Mouse (Mus musculus): Measurements from ENCODE around the gene Rab38. TPM values are rescaled to one million over a fixed set of nuclear protein-coding genes. Genes with fewer than 3 reads are reported as not detected.

Rab38 gene
- total and polyA plus RNA-seq, 3 experiments = not detected

GRCm38 (mm10) chr7:88453234-88453633 lies 23.2 kb downstream of the Rab38 start:
- Histone ChIP-seq H3K36me3 (replicated peaks in 1 of 2; ENCODE audit: control insufficient read depth in 1 of 2, insufficient read depth in 1 of 2, low read length in 1 of 2) (no peaks in the 10 kb centered on the region), H3K4me2 (ENCODE audit: insufficient read depth, low read depth, poor library complexity, severe bottlenecking) (no peak overlapping the region), H3K9ac (ENCODE audit: insufficient read depth, low read depth) (no peak overlapping the region), H3K9me3 (replicated peaks; ENCODE audit: low read length) (no peaks in the 10 kb centered on the region), H3K79me2 (replicated peaks; ENCODE audit: control insufficient read depth, extremely low read depth, insufficient read depth, poor library complexity, severe bottlenecking) (no peaks in the 10 kb centered on the region), H3K4me3 (replicated peaks in 1 of 3; ENCODE audit: low read depth in 2 of 3, low read length in 2 of 3, poor library complexity in 1 of 3) (no peak overlapping the region), H3K4me1 (ENCODE audit: control insufficient read depth in 1 of 2, insufficient read depth in 2 of 2) (no peaks in the 10 kb centered on the region), H3K27ac (ENCODE audit: insufficient read depth, low read depth) (no peak overlapping the region), H3K27me3 (replicated peaks) (no peaks in the 10 kb centered on the region)
- no peak for DNase-seq (ENCODE audit: extremely low read depth)
- TF ChIP-seq NELFE (IDR thresholded peaks at IDR 0.05; ENCODE audit: low read depth, low read length) = no peak
- no peak for TF ChIP-seq RAD21 (IDR thresholded peaks at IDR 0.05; ENCODE audit: low read depth, low read length)
- TF ChIP-seq MAX (IDR thresholded peaks at IDR 0.05; ENCODE audit: low read length) = no peak
- TF ChIP-seq ETS1 (conservative IDR thresholded peaks at IDR 0.05; ENCODE audit: low read depth, low read length) = no peak
- no peak for TF ChIP-seq ZC3H11A (IDR thresholded peaks at IDR 0.05; ENCODE audit: low read depth, low read length)
- no peak for TF ChIP-seq IRF4 (IDR thresholded peaks at IDR 0.05; ENCODE audit: low read depth, low read length)
- no peak for TF ChIP-seq USF1 (IDR thresholded peaks at IDR 0.05; ENCODE audit: low read depth, low read length)
- TF ChIP-seq CTCF (conservative IDR thresholded peaks at IDR 0.05 in 1 of 2, IDR thresholded peaks at IDR 0.05 in 1 of 2; ENCODE audit: low read depth in 2 of 2, low read length in 2 of 2) = no peak
- no peak for TF ChIP-seq TBP (conservative IDR thresholded peaks at IDR 0.05; ENCODE audit: low read depth, low read length)
- no peak for TF ChIP-seq POLR2AphosphoS2 (IDR thresholded peaks at IDR 0.05; ENCODE audit: low read depth, low read length)
- no peak for TF ChIP-seq MAZ (IDR thresholded peaks at IDR 0.05; ENCODE audit: low read depth, low read length)
- TF ChIP-seq MAFK (IDR thresholded peaks at IDR 0.05; ENCODE audit: insufficient replicate concordance, low read length) = no peak
- no peak for TF ChIP-seq KAT2A (IDR thresholded peaks at IDR 0.05; ENCODE audit: insufficient replicate concordance, low read length)
- no peak for TF ChIP-seq PAX5 (IDR thresholded peaks at IDR 0.05; ENCODE audit: low read length)
- no peak for TF ChIP-seq HCFC1 (IDR thresholded peaks at IDR 0.05; ENCODE audit: low read depth, low read length)
- dilution Hi-C loops (cut with MboI; ENCODE audit: extremely low pct_ligation_motif_present, extremely low pct_unique_long_range_greater_than_20kb, low sequenced_read_pairs) (no loop called here), in situ Hi-C loops (cut with MboI; ENCODE audit: low pct_ligation_motif_present, low pct_unique_long_range_greater_than_20kb, low sequenced_read_pairs) (no loop called here)

GRCm38 (mm10) chr7:88457827-88458226 lies 27.8 kb downstream of the Rab38 start:
- Histone ChIP-seq H3K27ac (ENCODE audit: insufficient read depth, low read depth) (no peak overlapping the region), H3K9ac (ENCODE audit: insufficient read depth, low read depth) (no peak overlapping the region), H3K9me3 (replicated peaks; ENCODE audit: low read length) (no peaks in the 10 kb centered on the region), H3K4me1 (ENCODE audit: control insufficient read depth in 1 of 2, insufficient read depth in 2 of 2) (no peaks in the 10 kb centered on the region), H3K27me3 (replicated peaks) (no peaks in the 10 kb centered on the region), H3K79me2 (replicated peaks; ENCODE audit: control insufficient read depth, extremely low read depth, insufficient read depth, poor library complexity, severe bottlenecking) (no peaks in the 10 kb centered on the region), H3K4me3 (replicated peaks in 1 of 3; ENCODE audit: low read depth in 2 of 3, low read length in 2 of 3, poor library complexity in 1 of 3) (no peak overlapping the region), H3K36me3 (replicated peaks in 1 of 2; ENCODE audit: control insufficient read depth in 1 of 2, insufficient read depth in 1 of 2, low read length in 1 of 2) (no peaks in the 10 kb centered on the region), H3K4me2 (ENCODE audit: insufficient read depth, low read depth, poor library complexity, severe bottlenecking) (no peak overlapping the region)
- DNase-seq (ENCODE audit: extremely low read depth) = no peak
- dilution Hi-C loops (cut with MboI; ENCODE audit: extremely low pct_ligation_motif_present, extremely low pct_unique_long_range_greater_than_20kb, low sequenced_read_pairs) = no loop called here
- in situ Hi-C loops (cut with MboI; ENCODE audit: low pct_ligation_motif_present, low pct_unique_long_range_greater_than_20kb, low sequenced_read_pairs) = no loop called here
- TF ChIP-seq JUN (IDR thresholded peaks at IDR 0.05; ENCODE audit: insufficient read depth, low read depth, low read length) = no peak
- no peak for TF ChIP-seq SMC3 (IDR thresholded peaks at IDR 0.05; ENCODE audit: low read depth, low read length)
- no peak for TF ChIP-seq MXI1 (IDR thresholded peaks at IDR 0.05; ENCODE audit: low read depth, low read length)
- TF ChIP-seq USF1 (IDR thresholded peaks at IDR 0.05; ENCODE audit: low read depth, low read length) = no peak
- no peak for TF ChIP-seq E2F4 (IDR thresholded peaks at IDR 0.05; ENCODE audit: insufficient replicate concordance, low read depth, low read length)
- TF ChIP-seq JUND (conservative IDR thresholded peaks at IDR 0.05; ENCODE audit: low read depth, low read length) = no peak
- TF ChIP-seq MEF2A (IDR thresholded peaks at IDR 0.05; ENCODE audit: borderline replicate concordance, low read depth, low read length) = no peak
- no peak for TF ChIP-seq IRF4 (IDR thresholded peaks at IDR 0.05; ENCODE audit: low read depth, low read length)
- no peak for TF ChIP-seq NRF1 (IDR thresholded peaks at IDR 0.05; ENCODE audit: low read depth, low read length)
- no peak for TF ChIP-seq GABPA (IDR thresholded peaks at IDR 0.05; ENCODE audit: insufficient replicate concordance, low read depth, low read length)
- no peak for TF ChIP-seq ELF1 (IDR thresholded peaks at IDR 0.05; ENCODE audit: low read depth, low read length)
- TF ChIP-seq CHD2 (IDR thresholded peaks at IDR 0.05; ENCODE audit: low read length) = no peak
- TF ChIP-seq UBTF (IDR thresholded peaks at IDR 0.05; ENCODE audit: low read depth, low read length) = no peak
- no peak for TF ChIP-seq MAFK (IDR thresholded peaks at IDR 0.05; ENCODE audit: insufficient replicate concordance, low read length)
- TF ChIP-seq MAX (IDR thresholded peaks at IDR 0.05; ENCODE audit: low read length) = no peak
- TF ChIP-seq TCF12 (IDR thresholded peaks at IDR 0.05; ENCODE audit: low read depth, low read length) = no peak
- TF ChIP-seq USF2 (conservative IDR thresholded peaks at IDR 0.05; ENCODE audit: low read depth, low read length) = no peak
- no peak for TF ChIP-seq ZC3H11A (IDR thresholded peaks at IDR 0.05; ENCODE audit: low read depth, low read length)
- no peak for TF ChIP-seq SIN3A (IDR thresholded peaks at IDR 0.05; ENCODE audit: low read length)
- no peak for TF ChIP-seq HCFC1 (IDR thresholded peaks at IDR 0.05; ENCODE audit: low read depth, low read length)
